Mouse (Mus musculus) kidney, embryonic 16.5 days (tissue): ENCODE measurements at regions not wholly inside any gene's neighbourhood (a gene's known extent, or its start where the extent isn't known, plus 50 kb on each side); places are given as distances from the start of the nearest gene placed in this dataset.

Source experiments
- ATAC-seq: fragments of 200-750 bp; cut with Nextera tagmentation; 2 replicates; pipeline ENCODE4 v1.8.0; 2017; ENCODE audit warnings: moderate TSS enrichment; ENCODE audit not compliant: low FRiP score, low TSS enrichment
- H3K27ac ChIP-seq: fragments of 300-500 bp; sonication (generic); 2 replicates; pipeline ENCODE4 v1.5.1; 2014; ENCODE audit warnings: low read length
- H3K27me3 ChIP-seq: fragments of 300-500 bp; sonication (generic); 2 replicates; pipeline ENCODE4 v1.6.1; 2014; ENCODE audit warnings: low read length, control low read depth, mixed read lengths; ENCODE audit not compliant: insufficient read depth
- H3K36me3 ChIP-seq: fragments of 300-500 bp; sonication (generic); 2 replicates; pipeline ENCODE4 v1.6.1; 2014; ENCODE audit warnings: low read length, control low read depth, mixed read lengths; ENCODE audit not compliant: insufficient read depth
- H3K4me1 ChIP-seq: fragments of 300-500 bp; sonication (generic); 2 replicates; pipeline ENCODE4 v1.6.1; 2014; ENCODE audit warnings: low read length, control low read depth, mixed read lengths; ENCODE audit not compliant: insufficient read depth
- H3K4me2 ChIP-seq: fragments of 300-500 bp; sonication (generic); replicated peaks from 2 replicates; pipeline ENCODE4 v1.6.1; 2014; ENCODE audit warnings: low read depth, low read length
- H3K4me3 ChIP-seq: fragments of 300-500 bp; sonication (generic); 2 replicates; pipeline ENCODE4 v1.5.1; 2014; ENCODE audit warnings: mild to moderate bottlenecking, low read length
- H3K9ac ChIP-seq: fragments of 300-500 bp; sonication (generic); replicated peaks from 2 replicates; pipeline ENCODE4 v1.6.1; 2014; ENCODE audit warnings: low read length
- H3K9me3 ChIP-seq: fragments of 300-500 bp; sonication (generic); 2 replicates; pipeline ENCODE4 v1.6.1; 2016; ENCODE audit warnings: low read length, control low read depth
- WGBS: fragments of 180-500 bp; shearing (Covaris S2); extraction: QIAGEN DNeasy Blood & Tissue Kit; methylation state at CpG from one replicate; pipeline ENCODE4 v1.1.7; 2014; 5-methylcytosine and 5-hydroxymethylcytosine counted together

DNA sequence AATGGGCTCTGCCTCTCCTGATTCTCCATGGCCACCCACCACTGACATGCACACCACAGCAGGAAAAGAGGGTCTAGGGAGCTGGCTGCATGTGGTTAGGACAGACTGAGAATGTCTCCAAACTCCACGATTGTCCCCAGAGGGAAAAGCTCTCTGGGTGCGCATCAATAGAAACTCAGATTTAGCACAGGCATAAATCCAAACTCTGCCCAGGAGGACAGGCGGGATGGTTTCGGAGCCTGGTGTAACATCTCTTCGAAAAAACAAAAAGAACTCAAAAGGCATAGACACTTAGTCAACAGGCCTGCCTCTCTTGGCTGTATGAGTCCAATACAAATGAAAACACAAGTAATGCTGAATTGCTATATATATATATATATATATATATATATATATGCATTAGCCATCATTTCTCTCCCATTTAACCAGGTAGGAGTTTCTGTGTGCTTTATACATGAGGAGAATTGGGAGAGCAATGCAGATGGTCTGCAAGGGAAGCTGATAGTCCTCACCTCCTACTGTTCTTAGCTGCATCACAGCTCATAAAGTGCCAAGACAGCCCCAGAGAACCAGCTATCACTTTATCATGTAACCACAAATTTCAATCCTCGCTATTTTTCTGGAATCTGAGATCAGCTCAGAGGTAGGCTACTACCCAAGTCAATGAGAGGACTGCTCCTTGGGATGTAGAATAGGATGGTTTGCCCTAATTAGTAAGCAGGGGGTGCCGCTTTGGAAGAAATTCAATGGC, 422.4 kb downstream of the Tmem114 start:
- Histone ChIP-seq H3K4me2 (no peak overlapping the region), H3K36me3 (no peaks in the 10 kb centered on the region), H3K27me3 (no peaks in the 10 kb centered on the region), H3K9ac (no peak overlapping the region), H3K9me3 (peaks cover 4% of the 10 kb centered on the region), H3K4me1 (peaks cover 3% of the 10 kb centered on the region; the same call in 1 of the 2 replicates), H3K4me3 (no peak overlapping the region), H3K27ac (peak overlapping the region; percentile 46; the same call in 1 of the 2 replicates)
- 78% methylated on average over 7 of the region's 7 CpGs for WGBS
- no peak for ATAC-seq

DNA sequence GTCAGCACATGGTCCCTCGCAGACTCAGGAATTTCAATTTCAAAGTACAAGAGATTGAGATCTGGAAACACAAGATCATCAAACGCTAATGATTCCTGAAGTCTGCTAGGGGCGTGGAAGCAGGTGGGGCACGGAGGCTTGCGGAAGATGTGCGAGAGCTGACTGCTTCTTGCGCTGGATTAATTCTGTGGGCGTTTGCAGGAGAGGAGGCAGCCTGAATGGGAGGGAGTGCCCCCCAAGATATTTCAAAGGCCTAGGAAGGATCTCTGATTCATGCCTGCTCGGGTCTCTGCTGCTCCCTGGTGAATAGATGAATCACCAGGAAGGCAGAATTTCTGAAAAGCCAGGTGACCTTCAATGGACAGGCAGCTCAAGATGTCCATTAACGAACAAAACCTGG, 442.1 kb downstream of the Tmem114 start:
- no peak overlapping the region for H3K27ac ChIP-seq
- H3K4me1 ChIP-seq = no peaks in the 10 kb centered on the region
- WGBS = 45% methylated on average over 10 of the region's 10 CpGs
- H3K4me2 ChIP-seq = no peak overlapping the region
- H3K9me3 ChIP-seq = no peaks in the 10 kb centered on the region
- ATAC-seq = no peak
- no peak overlapping the region for H3K9ac ChIP-seq
- H3K27me3 ChIP-seq = no peaks in the 10 kb centered on the region
- no peaks in the 10 kb centered on the region for H3K36me3 ChIP-seq
- no peak overlapping the region for H3K4me3 ChIP-seq

- no peaks in the 10 kb centered on the region for H3K9me3 ChIP-seq
- H3K4me1 ChIP-seq = no peaks in the 10 kb centered on the region
- no peak for ATAC-seq
- no peak overlapping the region for H3K27ac ChIP-seq
- H3K27me3 ChIP-seq = no peaks in the 10 kb centered on the region
- H3K4me2 ChIP-seq = no peak overlapping the region
- 63% methylated on average over 6 of the region's 6 CpGs for WGBS
- H3K36me3 ChIP-seq = no peaks in the 10 kb centered on the region
- H3K9ac ChIP-seq = no peak overlapping the region
- no peak overlapping the region for H3K4me3 ChIP-seq
Observed at GRCm38 (mm10) chr16:7978466-7978865, 446.5 kb downstream of the Tmem114 start.

DNA sequence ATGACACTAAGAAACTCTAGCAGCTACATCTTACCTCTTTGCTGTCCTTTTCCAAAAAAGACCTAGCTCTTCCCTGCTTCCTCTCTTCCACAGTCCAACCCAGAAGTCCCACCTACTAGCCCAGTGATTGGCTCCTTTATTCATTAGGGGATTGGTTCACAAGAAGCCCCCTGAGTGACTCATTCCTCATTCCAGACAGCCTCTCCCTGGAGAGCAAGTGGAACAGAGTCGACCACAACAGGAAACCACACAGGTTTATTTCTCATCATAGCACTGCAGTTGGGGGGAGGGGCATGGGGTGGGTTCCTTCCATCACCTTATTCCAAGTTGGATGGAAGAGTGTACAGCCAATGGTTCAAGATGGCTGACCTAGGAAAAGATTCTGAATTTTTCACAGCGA, 473.3 kb downstream of the Tmem114 start:
- H3K9ac ChIP-seq = no peak overlapping the region
- H3K9me3 ChIP-seq = no peaks in the 10 kb centered on the region; the same call in 1 of the 2 replicates
- no peak overlapping the region for H3K4me2 ChIP-seq
- 78% methylated on average over 2 of the region's 2 CpGs for WGBS
- ATAC-seq = no peak
- no peaks in the 10 kb centered on the region for H3K4me1 ChIP-seq
- no peaks in the 10 kb centered on the region for H3K27me3 ChIP-seq
- H3K4me3 ChIP-seq = no peak overlapping the region
- no peak overlapping the region for H3K27ac ChIP-seq
- H3K36me3 ChIP-seq = no peaks in the 10 kb centered on the region

GRCm38 (mm10) chr16:7942333-7942732, 482.6 kb downstream of the Tmem114 start:
- H3K27ac ChIP-seq = no peak overlapping the region
- no peaks in the 10 kb centered on the region for H3K36me3 ChIP-seq
- no peak overlapping the region for H3K9ac ChIP-seq
- 82% methylated on average over 2 of the region's 2 CpGs for WGBS
- no peaks in the 10 kb centered on the region for H3K27me3 ChIP-seq
- ATAC-seq = peak; percentile 23; the same call in 1 of the 2 replicates
- no peaks in the 10 kb centered on the region for H3K4me1 ChIP-seq
- H3K9me3 ChIP-seq = no peaks in the 10 kb centered on the region
- H3K4me2 ChIP-seq = no peak overlapping the region
- H3K4me3 ChIP-seq = no peak overlapping the region

- ATAC-seq = no peak
- H3K4me1 ChIP-seq = no peaks in the 10 kb centered on the region; the same call in 1 of the 2 replicates
- no peak overlapping the region for H3K4me2 ChIP-seq
- no peak overlapping the region for H3K4me3 ChIP-seq
- no peak overlapping the region for H3K27ac ChIP-seq
- H3K9me3 ChIP-seq = no peaks in the 10 kb centered on the region
- H3K27me3 ChIP-seq = no peaks in the 10 kb centered on the region
- H3K36me3 ChIP-seq = no peaks in the 10 kb centered on the region
- 26% methylated on average over 5 of the region's 5 CpGs for WGBS
- H3K9ac ChIP-seq = no peak overlapping the region
Observed at GRCm38 (mm10) chr16:7937167-7937566, 487.8 kb downstream of the Tmem114 start.

DNA sequence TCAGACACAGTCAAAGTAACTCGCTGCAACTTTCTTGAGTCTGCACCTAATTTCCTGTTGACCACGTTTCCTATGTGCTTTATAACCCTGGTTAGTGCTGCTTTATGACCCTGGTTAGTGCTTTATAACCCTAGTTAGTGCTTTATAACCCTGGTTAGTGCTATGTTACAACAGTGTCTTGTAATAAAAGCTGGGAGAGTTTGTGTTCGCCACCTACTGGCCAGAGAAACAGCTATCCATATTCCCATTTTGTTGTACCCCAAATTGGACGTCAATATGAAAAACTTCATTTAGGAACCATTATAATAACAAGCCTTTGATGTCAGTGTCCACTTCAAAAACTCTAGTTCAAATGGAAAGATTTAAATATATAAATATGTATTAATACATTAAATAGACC, 492.6 kb downstream of the Tmem114 start:
- H3K27ac ChIP-seq = no peak overlapping the region
- H3K4me2 ChIP-seq = no peak overlapping the region
- H3K27me3 ChIP-seq = no peaks in the 10 kb centered on the region
- 22% methylated on average over 4 of the region's 4 CpGs for WGBS
- peaks cover 12% of the 10 kb centered on the region; the same call in 1 of the 2 replicates for H3K4me1 ChIP-seq
- H3K9me3 ChIP-seq = no peaks in the 10 kb centered on the region
- H3K36me3 ChIP-seq = no peaks in the 10 kb centered on the region
- no peak for ATAC-seq
- H3K4me3 ChIP-seq = no peak overlapping the region
- H3K9ac ChIP-seq = no peak overlapping the region

- ATAC-seq = no peak
- Histone ChIP-seq H3K9me3 (no peaks in the 10 kb centered on the region), H3K4me1 (peaks cover 13% of the 10 kb centered on the region; the same call in 1 of the 2 replicates), H3K27me3 (no peaks in the 10 kb centered on the region), H3K4me2 (no peak overlapping the region), H3K27ac (no peak overlapping the region), H3K9ac (no peak overlapping the region), H3K36me3 (no peaks in the 10 kb centered on the region), H3K4me3 (no peak overlapping the region)
- 76% methylated on average over 6 of the region's 6 CpGs for WGBS
Observed at GRCm38 (mm10) chr16:7931676-7932075, 493.3 kb downstream of the Tmem114 start.

GRCm38 (mm10) chr16:7929112-7929511, 495.8 kb downstream of the Tmem114 start:
- H3K27me3 ChIP-seq = no peaks in the 10 kb centered on the region
- no peak overlapping the region for H3K4me3 ChIP-seq
- no peak for ATAC-seq
- WGBS = 48% methylated on average over 4 of the region's 4 CpGs
- peaks cover 13% of the 10 kb centered on the region; the same call in 1 of the 2 replicates for H3K4me1 ChIP-seq
- no peak overlapping the region for H3K4me2 ChIP-seq
- H3K36me3 ChIP-seq = no peaks in the 10 kb centered on the region
- no peaks in the 10 kb centered on the region for H3K9me3 ChIP-seq
- no peak overlapping the region for H3K27ac ChIP-seq
- no peak overlapping the region for H3K9ac ChIP-seq

DNA sequence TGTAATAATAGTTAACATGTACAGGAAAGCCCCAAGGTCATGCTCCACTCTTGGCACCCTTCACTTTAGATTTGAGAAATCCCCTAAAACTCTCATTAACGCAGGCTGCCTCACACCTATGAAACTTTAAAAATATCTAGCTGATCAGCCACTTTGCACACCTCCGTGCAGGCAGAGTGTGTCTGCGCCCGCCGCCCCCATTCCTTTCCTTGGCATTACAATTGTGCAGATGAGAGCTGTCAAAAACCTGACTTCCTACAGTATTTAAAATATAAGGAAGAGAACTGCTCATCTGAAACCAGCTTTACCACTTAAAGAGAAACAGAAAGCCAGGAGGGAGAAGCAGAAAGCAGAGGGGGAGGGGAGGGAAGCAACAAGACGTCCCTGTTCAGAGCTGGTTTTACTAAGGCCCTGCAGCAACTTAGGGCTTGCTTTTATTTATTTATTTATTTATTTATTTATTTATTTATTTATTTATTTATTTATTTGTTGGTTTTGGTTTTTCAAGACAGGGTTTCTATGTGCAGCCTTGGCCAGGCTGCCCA, 496.5 kb downstream of the Tmem114 start:
- Histone ChIP-seq H3K27me3 (no peaks in the 10 kb centered on the region), H3K9me3 (no peaks in the 10 kb centered on the region), H3K4me3 (no peak overlapping the region), H3K4me1 (peaks cover 13% of the 10 kb centered on the region; the same call in 1 of the 2 replicates), H3K9ac (no peak overlapping the region), H3K4me2 (no peak overlapping the region), H3K36me3 (no peaks in the 10 kb centered on the region), H3K27ac (no peak overlapping the region)
- WGBS = 66% methylated on average over 6 of the region's 6 CpGs
- no peak for ATAC-seq
